Mouse (Mus musculus) urinary bladder, postnatal 36 days (tissue): ENCODE measurements around the gene Gm14295.
"Not testable (repeated sequence)": the region's sequence is repeated elsewhere in the genome, so short reads cannot be mapped to it uniquely, and the experiment has no call there.

Experiments used
- DNase-seq, 2 experiments: peaks; one replicate each; pipeline ENCODE4 v3.0.0; 2022; ENCODE audit warnings: low spot score in 2 of 2, mixed read lengths in 1 of 2

Gm14295 gene

GRCm38 (mm10) chr2:176798312-176798711, at the start of gene Gm14295:
Gene Gm14295 (plus strand): TSS chr2:176798612.
- DNase-seq: not testable (repeated sequence)

- not testable (repeated sequence) for DNase-seq
These were observed 373 bp downstream of the Gm14295 start for GRCm38 (mm10) chr2:176798785-176799184.

- DNase-seq: not testable (repeated sequence)
These were observed 32.4 kb downstream of the Gm14295 start, which contains the start of gene Gm14408 for GRCm38 (mm10) chr2:176830840-176831239. Gene Gm14408 (plus strand): TSS chr2:176831140.
